Comparison of ENCODE assay signal across 8 mouse cellular contexts in genomic region chr6:83278881-83279280, GRCm38 (mm10). TPM values are rescaled to one million over a fixed set of nuclear protein-coding genes. Genes with fewer than 3 reads are reported as not detected.
DNase-seq lines count a peak whose midpoint lies in the region; ATAC-seq and TF ChIP-seq lines count a peak whose summit lies in the region.

No protein-coding gene starts in this region.

- no peak overlapping the region for H3K9ac ChIP-seq in hindbrain, embryonic 14.5 days
- no peak overlapping the region for H3K9ac ChIP-seq in forebrain, embryonic 11.5 days (ENCODE audit: low read length)

- no peak for DNase-seq in layer of hippocampus, adult 2 months (ENCODE audit: low spot score in 2 of 2)
- DNase-seq in layer of hippocampus, postnatal 36 days = no peak
- DNase-seq in NIH3T3 (ENCODE audit: low read depth) = peak; percentile 70
- DNase-seq in lung, postnatal 36 days = peak; percentile 66
- no peak for DNase-seq in left cerebral cortex, adult 9 months (ENCODE audit: low spot score in 2 of 2)
- DNase-seq in hindbrain, embryonic 14.5 days (ENCODE audit: low spot score) = no peak
- no peak for DNase-seq in forebrain, embryonic 11.5 days (ENCODE audit: low spot score)

- no peaks in the 10 kb centered on the region for H3K27me3 ChIP-seq in hindbrain, embryonic 14.5 days (ENCODE audit: control insufficient read depth, insufficient read depth, low read length)
- no peaks in the 10 kb centered on the region for H3K27me3 ChIP-seq in forebrain, embryonic 11.5 days (ENCODE audit: control insufficient read depth, insufficient read depth, low read length)

- H3K4me1 ChIP-seq in hindbrain, embryonic 14.5 days (replicated peaks; ENCODE audit: control insufficient read depth, insufficient read depth, low read length) = no peaks in the 10 kb centered on the region
- H3K4me1 ChIP-seq in forebrain, embryonic 11.5 days (replicated peaks; ENCODE audit: control insufficient read depth, insufficient read depth, low read length) = no peaks in the 10 kb centered on the region

- peak; percentile 74 for ATAC-seq in common myeloid progenitor, adult 5-6 weeks (replicated peaks; ENCODE audit: low read depth, poor library complexity, severe bottlenecking)
- ATAC-seq in hindbrain, embryonic 14.5 days (ENCODE audit: low FRiP score) = no peak
- no peak for ATAC-seq in forebrain, embryonic 11.5 days (replicated peaks; ENCODE audit: low FRiP score)

- H3K4me3 ChIP-seq in layer of hippocampus, adult 2 months = no peak overlapping the region
- H3K4me3 ChIP-seq in hindbrain, embryonic 14.5 days (replicated peaks; ENCODE audit: low read length) = no peak overlapping the region
- no peak overlapping the region for H3K4me3 ChIP-seq in forebrain, embryonic 11.5 days (ENCODE audit: low read depth, low read length)

- 20% methylated on average over 2 of the region's 2 CpGs for WGBS in hindbrain, embryonic 14.5 days
- WGBS in forebrain, embryonic 11.5 days = 23% methylated on average over 2 of the region's 2 CpGs

- peak; percentile 74 for TF ChIP-seq CTCF in layer of hippocampus, adult 2 months (conservative IDR thresholded peaks at IDR 0.05)

- no peaks in the 10 kb centered on the region for H3K36me3 ChIP-seq in hindbrain, embryonic 14.5 days (replicated peaks; ENCODE audit: control insufficient read depth, insufficient read depth)
- no peaks in the 10 kb centered on the region for H3K36me3 ChIP-seq in forebrain, embryonic 11.5 days (ENCODE audit: control insufficient read depth, insufficient read depth, low read length)

- no peak overlapping the region for H3K4me2 ChIP-seq in hindbrain, embryonic 14.5 days (replicated peaks)
- no peak overlapping the region for H3K4me2 ChIP-seq in forebrain, embryonic 11.5 days (ENCODE audit: low read depth, low read length, severe bottlenecking)

- no peaks in the 10 kb centered on the region for H3K9me3 ChIP-seq in hindbrain, embryonic 14.5 days (ENCODE audit: control insufficient read depth, low read length)
- H3K9me3 ChIP-seq in forebrain, embryonic 11.5 days (ENCODE audit: control insufficient read depth, low read length) = no peaks in the 10 kb centered on the region

- no peak overlapping the region for H3K27ac ChIP-seq in layer of hippocampus, adult 2 months
- H3K27ac ChIP-seq in hindbrain, embryonic 14.5 days = no peak overlapping the region
- no peak overlapping the region for H3K27ac ChIP-seq in forebrain, embryonic 11.5 days (ENCODE audit: low read depth, low read length)

RNA-seq across cellular contexts. Expression of gene Mthfd2, which starts 46.8 kb away (rescaled TPM):
- total RNA-seq in layer of hippocampus, adult 2 months (2021) = 1 to 10 TPM; 5.8 to 7.1 TPM
- total RNA-seq in layer of hippocampus, postnatal 36 days (2021) = 1 to 10 TPM; 6.1 to 6.7 TPM
- 24.1 and 27.0 TPM in 2 replicates for total RNA-seq in common myeloid progenitor, adult 5-6 weeks (2017)
- polyA plus RNA-seq in hindbrain, embryonic 14.5 days (2014; fragmentation: Nextera tagmentation; extraction: Ambion mirVana) = 30.4 and 35.7 TPM in 2 replicates
- 48.0 and 48.1 TPM in 2 replicates for polyA plus RNA-seq in forebrain, embryonic 11.5 days (2014; fragmentation: Nextera tagmentation; extraction: Ambion mirVana)

RNA-seq across cellular contexts. Expression of gene Mob1a, which starts 46.9 kb away (rescaled TPM):
- total RNA-seq in layer of hippocampus, adult 2 months (2021) = 10 to 100 TPM; 16.2 to 22.2 TPM
- total RNA-seq in layer of hippocampus, postnatal 36 days (2021) = 10 to 100 TPM; 21.6 to 21.7 TPM
- total RNA-seq in common myeloid progenitor, adult 5-6 weeks (2017) = 112 and 127 TPM in 2 replicates
- polyA plus RNA-seq in hindbrain, embryonic 14.5 days (2014; fragmentation: Nextera tagmentation; extraction: Ambion mirVana) = 27.8 and 30.6 TPM in 2 replicates
- polyA plus RNA-seq in forebrain, embryonic 11.5 days (2014; fragmentation: Nextera tagmentation; extraction: Ambion mirVana) = 69.7 TPM in 2 replicates

RNA-seq across cellular contexts. Expression of gene Slc4a5, which starts 59.3 kb away (rescaled TPM):
- total RNA-seq in layer of hippocampus, adult 2 months (2021) = under 1 TPM; 0.44 to 0.98 TPM
- 1 to 10 TPM in 1 of 2 experiments, under 1 TPM in 1; 0.57 to 2.8 TPM for total RNA-seq in layer of hippocampus, postnatal 36 days (2021)
- total RNA-seq in common myeloid progenitor, adult 5-6 weeks (2017) = 0.10 TPM in 1 of 2 replicates, not detected in the other
- 3.5 and 4.8 TPM in 2 replicates for polyA plus RNA-seq in hindbrain, embryonic 14.5 days (2014; fragmentation: Nextera tagmentation; extraction: Ambion mirVana)
- polyA plus RNA-seq in forebrain, embryonic 11.5 days (2014; fragmentation: Nextera tagmentation; extraction: Ambion mirVana) = 0.35 and 0.84 TPM in 2 replicates

Comparison
In these comparisons a context has a peak if more than half of its experiments do, and no peak if none do; other contexts are left out.
1. DNase-seq: peak in NIH3T3 (single experiment) and lung, postnatal 36 days (single experiment); none in layer of hippocampus, adult 2 months (0 of 2), layer of hippocampus, postnatal 36 days (0 of 2), left cerebral cortex, adult 9 months (0 of 2), hindbrain, embryonic 14.5 days (single experiment) and forebrain, embryonic 11.5 days (single experiment).